Mouse (Mus musculus) ES-E14 (cell line): ENCODE measurements around the gene Piezo1. TPM values are rescaled to one million over a fixed set of nuclear protein-coding genes. Genes with fewer than 3 reads are reported as not detected.

Experiments used
- DNase-seq: peaks from one replicate; pipeline ENCODE4 v3.0.0-alpha.2; 2013; ENCODE audit warnings: low read depth, low spot score
- H3K27ac ChIP-seq: 2 replicates; pipeline ENCODE4 v1.5.1; 2012; ENCODE audit warnings: low read depth, mild to moderate bottlenecking, low read length, moderate library complexity, mixed read lengths; ENCODE audit not compliant: poor library complexity, insufficient read depth, severe bottlenecking
- H3K36me3 ChIP-seq: 2 replicates; pipeline ENCODE4 v1.6.1; 2012; ENCODE audit warnings: mild to moderate bottlenecking, low read length, moderate library complexity, mixed read lengths; ENCODE audit not compliant: control insufficient read depth, poor library complexity, insufficient read depth, severe bottlenecking
- H3K4me1 ChIP-seq, 2 experiments: fragments of 150-350 bp in 1 of 2; sonication (generic) in 1 of 2; 2 replicates each; pipeline ENCODE4 v1.6.1; 2012; ENCODE audit warnings: low read length in 2 of 2, mild to moderate bottlenecking in 1 of 2, mixed read lengths in 1 of 2; ENCODE audit not compliant: control insufficient read depth in 2 of 2, insufficient read depth in 2 of 2, poor library complexity in 1 of 2
- H3K4me3 ChIP-seq, 2 experiments: fragments of 150-350 bp in 1 of 2; sonication (generic) in 1 of 2; 2 replicates each; pipeline ENCODE4 v1.5.1; 2012; ENCODE audit warnings: low read length in 2 of 2, low read depth in 1 of 2, mild to moderate bottlenecking in 1 of 2, mixed read lengths in 1 of 2; ENCODE audit not compliant: insufficient read depth in 1 of 2, poor library complexity in 1 of 2, severe bottlenecking in 1 of 2
- H3K9ac ChIP-seq: 2 replicates; pipeline ENCODE4 v1.6.1; 2012; ENCODE audit warnings: low read depth, mild to moderate bottlenecking, low read length, mixed read lengths; ENCODE audit not compliant: poor library complexity, insufficient read depth, severe bottlenecking
- H3K9me3 ChIP-seq: fragments of 150-350 bp; sonication (generic); 2 replicates; pipeline ENCODE4 v1.6.1; 2012; ENCODE audit warnings: low read depth, mild to moderate bottlenecking, low read length; ENCODE audit not compliant: control insufficient read depth, insufficient read depth
- CHD2 ChIP-seq: IDR thresholded peaks from 2 replicates; pipeline ENCODE4 v1.6.1; 2014; ENCODE audit warnings: mild to moderate bottlenecking, low read depth, low read length, inconsistent platforms
- HCFC1 ChIP-seq: IDR thresholded peaks from 2 replicates; pipeline ENCODE4 v1.6.1; 2012; ENCODE audit warnings: low read length, inconsistent platforms, borderline replicate concordance; ENCODE audit not compliant: insufficient read depth
- MAFK ChIP-seq: IDR thresholded peaks from 2 replicates; pipeline ENCODE4 v1.6.1; 2014; ENCODE audit warnings: mild to moderate bottlenecking, low read depth, low read length, inconsistent platforms; ENCODE audit not compliant: insufficient read depth
- ZC3H11A ChIP-seq: IDR thresholded peaks from 2 replicates; pipeline ENCODE4 v1.6.1; 2012; ENCODE audit warnings: low read depth, mild to moderate bottlenecking, inconsistent platforms, low read length, borderline replicate concordance
- ZNF384 ChIP-seq: IDR thresholded peaks from 2 replicates; pipeline ENCODE4 v1.6.1; 2012; ENCODE audit warnings: low read depth, low read length, inconsistent platforms
- in situ Hi-C, 2 experiments: fragments of 600-800 bp; cut with MboI; formaldehyde crosslinking; loops; one replicate each; pipeline ENCODE4 v1.15.1; 2025; ENCODE audit warnings: low sequenced_read_pairs in 2 of 2, inconsistent platforms in 1 of 2; ENCODE audit not compliant: unreplicated experiment in 2 of 2
- total RNA-seq: library from RNA; depleted of rRNA; stranded (reverse); fragments of 300-350 nt; gene quantifications from 2 replicates; pipeline ENCODE4 v1.2.3, GENCODE M21; 2012

Gene Piezo1
- total RNA-seq, 1 experiment = 204 TPM

- Histone ChIP-seq H3K4me3 (peak overlapping the region; percentile 74 to 84), H3K36me3 (peaks cover 6% of the 10 kb centered on the region; the same call in 1 of the 2 replicates), H3K27ac (peak overlapping the region; percentile 61), H3K9ac (peak overlapping the region; percentile 94), H3K9me3 (no peaks in the 10 kb centered on the region), H3K4me1 (peaks cover 0 to 6% of the 10 kb centered on the region in 2 experiments; a peak in 1 of 4 replicates)
- in situ Hi-C loops = no loop called here
- DNase-seq = peak; percentile 69
- peak; percentile 74; the same call in 1 of the 2 replicates for TF ChIP-seq HCFC1
- no peak; the same call in 1 of the 2 replicates for TF ChIP-seq CHD2
These were observed 106.9 kb downstream of the Piezo1 start for GRCm38 (mm10) chr8:122444058-122444748.

- Histone ChIP-seq H3K36me3 (peaks cover 8% of the 10 kb centered on the region; the same call in 1 of the 2 replicates), H3K9ac (peak within 1 kb of the TSS; percentile 94), H3K4me1 (peaks cover 0 to 8% of the 10 kb centered on the region in 2 experiments; a peak in 1 of 4 replicates), H3K27ac (peak within 1 kb of the TSS; percentile 61), H3K4me3 (peak within 1 kb of the TSS; percentile 84 to 97), H3K9me3 (no peaks in the 10 kb centered on the region)
- TF ChIP-seq MAFK = no peak
- TF ChIP-seq ZC3H11A = no peak
- no peak for TF ChIP-seq HCFC1
- no peak for TF ChIP-seq CHD2
- no peak for TF ChIP-seq ZNF384
- DNase-seq = peak; percentile 95
- in situ Hi-C loops = no loop called here
These were observed 107.7 kb downstream of the Piezo1 start, which contains the start of gene Mvd for GRCm38 (mm10) chr8:122443262-122444006. Gene Mvd, minus strand, starts transcription at chr8:122443422.

- Histone ChIP-seq H3K4me3 (peak overlapping the region; percentile 84 to 97), H3K9ac (peak overlapping the region; percentile 81), H3K27ac (0 out of 2 replicates have a peak overlapping the region, but pooled peaks have one; percentile 35), H3K36me3 (peaks cover 9% of the 10 kb centered on the region; the same call in 1 of the 2 replicates), H3K4me1 (peaks cover 0 to 12% of the 10 kb centered on the region in 2 experiments; a peak in 1 of 4 replicates), H3K9me3 (no peaks in the 10 kb centered on the region)
- no peak for DNase-seq
- in situ Hi-C loops = no loop called here
- TF ChIP-seq ZC3H11A (no peak), HCFC1 (peak; percentile 15; the same call in 1 of the 2 replicates)
These were observed 108.3 kb downstream of the Piezo1 start for GRCm38 (mm10) chr8:122442781-122443180.

- Histone ChIP-seq H3K4me3 (peak overlapping the region; percentile 84 to 97), H3K9ac (peak overlapping the region; percentile 81; the same call in 1 of the 2 replicates), H3K4me1 (peaks cover 0 to 15% of the 10 kb centered on the region in 2 experiments; a peak in 2 of 4 replicates), H3K27ac (no peak overlapping the region), H3K36me3 (peaks cover 11% of the 10 kb centered on the region; the same call in 1 of the 2 replicates), H3K9me3 (no peaks in the 10 kb centered on the region)
- TF ChIP-seq MAFK (no peak), ZC3H11A (no peak), HCFC1 (no peak), ZNF384 (no peak), CHD2 (no peak)
- in situ Hi-C loops = no loop called here
- DNase-seq = no peak
These were observed 108.8 kb downstream of the Piezo1 start for GRCm38 (mm10) chr8:122442356-122442755.
